Mouse (Mus musculus): ENCODE data around the gene Dtx3. TPM values are rescaled to one million over a fixed set of nuclear protein-coding genes. Genes with fewer than 3 reads are reported as not detected.
A peak's percentile ranks its signal among the peaks of the same experiment; 100 is the strongest.

Dtx3 gene
- polyA plus RNA-seq, 1 experiment from 2014 or later = 83.0 TPM

GRCm38 (mm10) chr10:127187371-127188078, 8.0 kb downstream of the Dtx3 start:
- H3K4me2 ChIP-seq = peak overlapping the region; percentile 93
- H3K36me3 ChIP-seq (ENCODE audit: control insufficient read depth, insufficient read depth, low read length) = peaks cover 7% of the 10 kb centered on the region; the same call in 1 of the 2 replicates
- no peaks in the 10 kb centered on the region for H3K9me3 ChIP-seq (replicated peaks; ENCODE audit: control insufficient read depth, low read length)
- 0 out of 2 replicates have a peak overlapping the region, but pooled peaks have one; percentile 38 for H3K27ac ChIP-seq (ENCODE audit: low read depth, low read length)
- H3K9ac ChIP-seq (ENCODE audit: low read depth, low read length) = peak overlapping the region; percentile 71
- 43% methylated on average over 10 of the region's 10 CpGs for whole genome bisulfite sequencing (ENCODE audit: insufficient replicate concordance)
- no peak for ATAC-seq (replicated peaks; ENCODE audit: insufficient number of reproducible peaks, low FRiP score, low TSS enrichment)
- H3K4me3 ChIP-seq (ENCODE audit: low read depth, low read length) = peak overlapping the region; percentile 74
- H3K27me3 ChIP-seq (ENCODE audit: control insufficient read depth, insufficient read depth, low read length) = peaks cover 9% of the 10 kb centered on the region
- peaks cover 34% of the 10 kb centered on the region for H3K4me1 ChIP-seq (ENCODE audit: control insufficient read depth, insufficient read depth, low read length)

GRCm38 (mm10) chr10:127186451-127186850, 9.1 kb downstream of the Dtx3 start:
- Histone ChIP-seq H3K36me3 (ENCODE audit: control insufficient read depth, insufficient read depth, low read length) (peaks cover 5% of the 10 kb centered on the region; the same call in 1 of the 2 replicates), H3K9me3 (replicated peaks; ENCODE audit: control insufficient read depth, low read length) (no peaks in the 10 kb centered on the region), H3K27ac (ENCODE audit: low read depth, low read length) (no peak overlapping the region), H3K4me1 (ENCODE audit: control insufficient read depth, insufficient read depth, low read length) (peaks cover 33% of the 10 kb centered on the region), H3K27me3 (ENCODE audit: control insufficient read depth, insufficient read depth, low read length) (peaks cover 16% of the 10 kb centered on the region), H3K4me2 (no peak overlapping the region), H3K4me3 (ENCODE audit: low read depth, low read length) (no peak overlapping the region), H3K9ac (ENCODE audit: low read depth, low read length) (no peak overlapping the region)
- 78% methylated on average over 1 of the region's 1 CpGs for WGBS (ENCODE audit: insufficient replicate concordance)
- ATAC-seq (replicated peaks; ENCODE audit: insufficient number of reproducible peaks, low FRiP score, low TSS enrichment) = no peak

GRCm38 (mm10) chr10:127185506-127185905, 10.0 kb downstream of the Dtx3 start:
- WGBS (ENCODE audit: insufficient replicate concordance) = 85% methylated on average over 15 of the region's 15 CpGs
- Histone ChIP-seq H3K9me3 (replicated peaks; ENCODE audit: control insufficient read depth, low read length) (no peaks in the 10 kb centered on the region), H3K27me3 (ENCODE audit: control insufficient read depth, insufficient read depth, low read length) (peaks cover 25% of the 10 kb centered on the region), H3K9ac (ENCODE audit: low read depth, low read length) (no peak overlapping the region), H3K27ac (ENCODE audit: low read depth, low read length) (no peak overlapping the region), H3K4me3 (ENCODE audit: low read depth, low read length) (no peak overlapping the region), H3K4me1 (ENCODE audit: control insufficient read depth, insufficient read depth, low read length) (peaks cover 26% of the 10 kb centered on the region), H3K36me3 (ENCODE audit: control insufficient read depth, insufficient read depth, low read length) (peaks cover 5% of the 10 kb centered on the region; the same call in 1 of the 2 replicates), H3K4me2 (no peak overlapping the region)
- no peak for ATAC-seq (replicated peaks; ENCODE audit: insufficient number of reproducible peaks, low FRiP score, low TSS enrichment)

- Histone ChIP-seq H3K27ac (ENCODE audit: low read depth, low read length) (no peak overlapping the region), H3K9me3 (replicated peaks; ENCODE audit: control insufficient read depth, low read length) (no peaks in the 10 kb centered on the region), H3K4me1 (ENCODE audit: control insufficient read depth, insufficient read depth, low read length) (peaks cover 26% of the 10 kb centered on the region), H3K36me3 (ENCODE audit: control insufficient read depth, insufficient read depth, low read length) (peaks cover 5% of the 10 kb centered on the region; the same call in 1 of the 2 replicates), H3K9ac (ENCODE audit: low read depth, low read length) (no peak overlapping the region), H3K27me3 (ENCODE audit: control insufficient read depth, insufficient read depth, low read length) (peaks cover 29% of the 10 kb centered on the region), H3K4me2 (no peak overlapping the region), H3K4me3 (ENCODE audit: low read depth, low read length) (no peak overlapping the region)
- ATAC-seq (replicated peaks; ENCODE audit: insufficient number of reproducible peaks, low FRiP score, low TSS enrichment) = no peak
- WGBS (ENCODE audit: insufficient replicate concordance) = 66% methylated on average over 9 of the region's 9 CpGs
Observed at GRCm38 (mm10) chr10:127185101-127185500, 10.4 kb downstream of the Dtx3 start.

- WGBS (ENCODE audit: insufficient replicate concordance) = 16% methylated on average over 20 of the region's 20 CpGs
- peaks cover 41% of the 10 kb centered on the region for H3K27me3 ChIP-seq (ENCODE audit: control insufficient read depth, insufficient read depth, low read length)
- H3K4me3 ChIP-seq (ENCODE audit: low read depth, low read length) = 0 out of 2 replicates have a peak overlapping the region, but pooled peaks have one; percentile 6
- peak overlapping the region; percentile 46 for H3K4me2 ChIP-seq
- H3K4me1 ChIP-seq (ENCODE audit: control insufficient read depth, insufficient read depth, low read length) = peaks cover 17% of the 10 kb centered on the region
- ATAC-seq (replicated peaks; ENCODE audit: insufficient number of reproducible peaks, low FRiP score, low TSS enrichment) = no peak
- no peaks in the 10 kb centered on the region for H3K9me3 ChIP-seq (replicated peaks; ENCODE audit: control insufficient read depth, low read length)
- H3K9ac ChIP-seq (ENCODE audit: low read depth, low read length) = no peak overlapping the region
- H3K27ac ChIP-seq (ENCODE audit: low read depth, low read length) = no peak overlapping the region
- H3K36me3 ChIP-seq (ENCODE audit: control insufficient read depth, insufficient read depth, low read length) = peaks cover 5% of the 10 kb centered on the region; the same call in 1 of the 2 replicates
Observed at GRCm38 (mm10) chr10:127183759-127184158, 11.8 kb downstream of the Dtx3 start.

GRCm38 (mm10) chr10:127182624-127183023, 12.9 kb downstream of the Dtx3 start:
- Histone ChIP-seq H3K27ac (ENCODE audit: low read depth, low read length) (no peak overlapping the region), H3K27me3 (ENCODE audit: control insufficient read depth, insufficient read depth, low read length) (peaks cover 51% of the 10 kb centered on the region), H3K4me1 (ENCODE audit: control insufficient read depth, insufficient read depth, low read length) (peaks cover 22% of the 10 kb centered on the region), H3K4me2 (peak overlapping the region; percentile 14; the same call in 1 of the 2 replicates), H3K4me3 (ENCODE audit: low read depth, low read length) (no peak overlapping the region), H3K9ac (ENCODE audit: low read depth, low read length) (no peak overlapping the region), H3K36me3 (ENCODE audit: control insufficient read depth, insufficient read depth, low read length) (peaks cover 5% of the 10 kb centered on the region; the same call in 1 of the 2 replicates), H3K9me3 (replicated peaks; ENCODE audit: control insufficient read depth, low read length) (no peaks in the 10 kb centered on the region)
- WGBS (ENCODE audit: insufficient replicate concordance) = 85% methylated on average over 4 of the region's 4 CpGs
- no peak for ATAC-seq (replicated peaks; ENCODE audit: insufficient number of reproducible peaks, low FRiP score, low TSS enrichment)

- Histone ChIP-seq H3K9me3 (replicated peaks; ENCODE audit: control insufficient read depth, low read length) (no peaks in the 10 kb centered on the region), H3K4me1 (ENCODE audit: control insufficient read depth, insufficient read depth, low read length) (peaks cover 25% of the 10 kb centered on the region), H3K4me2 (no peak overlapping the region), H3K27me3 (ENCODE audit: control insufficient read depth, insufficient read depth, low read length) (peaks cover 57% of the 10 kb centered on the region), H3K27ac (ENCODE audit: low read depth, low read length) (no peak overlapping the region), H3K4me3 (ENCODE audit: low read depth, low read length) (no peak overlapping the region), H3K9ac (ENCODE audit: low read depth, low read length) (no peak overlapping the region), H3K36me3 (ENCODE audit: control insufficient read depth, insufficient read depth, low read length) (0 out of 2 replicates have a peak, but pooled peaks cover 5% of the 10 kb centered on the region)
- 60% methylated on average over 6 of the region's 6 CpGs for WGBS (ENCODE audit: insufficient replicate concordance)
- ATAC-seq (replicated peaks; ENCODE audit: insufficient number of reproducible peaks, low FRiP score, low TSS enrichment) = no peak
Observed at GRCm38 (mm10) chr10:127181566-127181965, 14.0 kb downstream of the Dtx3 start.

- Histone ChIP-seq H3K27ac (ENCODE audit: low read depth, low read length) (no peak overlapping the region), H3K9ac (ENCODE audit: low read depth, low read length) (no peak overlapping the region), H3K9me3 (replicated peaks; ENCODE audit: control insufficient read depth, low read length) (no peaks in the 10 kb centered on the region), H3K4me2 (peak overlapping the region; percentile 58), H3K4me3 (ENCODE audit: low read depth, low read length) (peak overlapping the region; percentile 24), H3K4me1 (ENCODE audit: control insufficient read depth, insufficient read depth, low read length) (peaks cover 25% of the 10 kb centered on the region), H3K27me3 (ENCODE audit: control insufficient read depth, insufficient read depth, low read length) (peaks cover 64% of the 10 kb centered on the region), H3K36me3 (ENCODE audit: control insufficient read depth, insufficient read depth, low read length) (0 out of 2 replicates have a peak, but pooled peaks cover 5% of the 10 kb centered on the region)
- no peak for ATAC-seq (replicated peaks; ENCODE audit: insufficient number of reproducible peaks, low FRiP score, low TSS enrichment)
- 6% methylated on average over 3 of the region's 3 CpGs for WGBS (ENCODE audit: insufficient replicate concordance)
Observed at GRCm38 (mm10) chr10:127180695-127181047, 14.9 kb downstream of the Dtx3 start.

Data from heart, embryonic 11.5 days (tissue).